Mouse (Mus musculus): ENCODE results near the gene Mfap3. TPM values are rescaled to one million over a fixed set of nuclear protein-coding genes. Genes with fewer than 3 reads are reported as not detected.

Gene Mfap3
- polyA plus RNA-seq, 1 experiment: 10.7 TPM

DNA sequence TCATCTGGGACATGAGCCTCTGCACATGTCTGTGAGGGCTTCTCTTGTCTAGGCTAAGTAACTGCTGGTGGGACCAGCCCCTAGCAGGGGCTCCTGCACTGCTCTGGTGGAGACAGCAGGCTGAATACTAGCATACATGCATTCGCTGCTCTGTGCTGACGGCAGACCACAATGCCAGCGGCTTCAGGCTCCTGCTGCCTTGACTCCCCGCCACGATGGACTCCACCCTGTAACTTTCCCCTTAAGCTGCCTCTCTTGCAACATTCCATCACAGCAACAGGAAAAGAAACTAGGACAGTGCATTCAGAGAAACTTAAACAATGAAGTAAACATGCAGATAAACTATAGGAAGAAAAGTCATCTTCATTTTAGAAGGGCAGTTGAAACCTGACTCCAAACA, 30.0 kb upstream of the Mfap3 start:
- Histone ChIP-seq H3K27ac (ENCODE audit: control insufficient read depth, insufficient read depth, low read depth, low read length) (no peak overlapping the region), H3K36me3 (ENCODE audit: control insufficient read depth, insufficient read depth, low read length) (no peaks in the 10 kb centered on the region; the same call in none of the 2 replicates), H3K4me3 (ENCODE audit: control insufficient read depth, low read depth, low read length) (no peak overlapping the region), H3K27me3 (ENCODE audit: control insufficient read depth, insufficient read depth, low read length) (no peaks in the 10 kb centered on the region), H3K4me1 (ENCODE audit: control insufficient read depth, insufficient read depth, low read length) (no peaks in the 10 kb centered on the region)
- TF ChIP-seq POLR2A (IDR thresholded peaks at IDR 0.05; ENCODE audit: control insufficient read depth, low read depth, low read length) (no peak), CTCF (IDR thresholded peaks at IDR 0.05; ENCODE audit: control insufficient read depth, insufficient read depth, insufficient replicate concordance, low read depth, low read length) (no peak)

DNA sequence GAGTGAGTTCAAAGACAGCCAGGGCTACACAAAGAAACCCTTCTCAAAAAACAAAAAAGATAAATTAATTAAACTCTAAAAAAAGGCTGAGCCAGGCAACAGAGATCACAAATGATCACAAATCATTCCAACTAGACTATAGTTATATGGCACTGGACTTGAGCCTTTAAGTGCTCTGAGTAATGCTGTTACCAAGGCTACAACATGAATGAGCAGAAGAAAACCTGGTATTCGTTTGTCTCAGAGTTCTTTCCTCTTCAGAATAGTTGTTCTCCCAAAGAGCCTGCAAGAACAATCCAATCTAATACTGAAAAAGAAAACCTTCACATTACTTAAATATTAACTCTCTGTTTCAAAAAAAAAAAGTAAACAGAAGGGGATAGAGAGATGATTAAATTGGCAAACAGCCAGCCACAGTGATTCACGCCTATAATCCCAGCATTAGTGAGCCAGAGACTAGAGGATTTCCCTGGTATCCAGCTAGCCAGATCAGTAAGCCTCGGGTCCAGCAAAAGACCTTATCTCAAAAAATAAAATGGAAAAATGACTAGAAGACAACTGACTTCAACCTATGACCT, 21.9 kb upstream of the Mfap3 start:
- no peak overlapping the region for H3K4me3 ChIP-seq (ENCODE audit: control insufficient read depth, low read depth, low read length)
- no peaks in the 10 kb centered on the region for H3K27me3 ChIP-seq (ENCODE audit: control insufficient read depth, insufficient read depth, low read length)
- H3K36me3 ChIP-seq (ENCODE audit: control insufficient read depth, insufficient read depth, low read length): peaks cover 1% of the 10 kb centered on the region; the same call in 1 of the 2 replicates
- H3K27ac ChIP-seq (ENCODE audit: control insufficient read depth, insufficient read depth, low read depth, low read length): no peak overlapping the region
- TF ChIP-seq POLR2A (IDR thresholded peaks at IDR 0.05; ENCODE audit: control insufficient read depth, low read depth, low read length): no peak
- no peak for TF ChIP-seq CTCF (IDR thresholded peaks at IDR 0.05; ENCODE audit: control insufficient read depth, insufficient read depth, insufficient replicate concordance, low read depth, low read length)
- no peaks in the 10 kb centered on the region for H3K4me1 ChIP-seq (ENCODE audit: control insufficient read depth, insufficient read depth, low read length)

DNA sequence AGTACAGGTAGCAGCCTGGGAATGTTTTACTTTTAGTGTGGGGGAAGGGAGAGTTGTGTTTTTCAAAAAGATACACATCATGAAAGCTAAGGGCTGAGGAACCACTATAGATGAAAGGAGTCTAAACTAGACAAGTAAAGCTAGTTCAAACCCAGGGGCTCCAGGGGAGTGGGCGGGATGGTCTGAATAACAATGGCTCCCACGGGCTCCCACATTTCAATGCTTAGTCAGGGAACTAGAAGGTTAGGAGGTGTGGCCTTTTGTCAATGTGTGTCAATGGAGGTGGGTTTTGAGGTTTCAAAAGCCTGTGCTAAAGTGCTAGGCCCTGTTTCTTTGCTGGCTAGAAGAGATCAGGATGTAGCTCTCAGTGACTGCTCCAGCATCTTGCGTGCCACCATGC, 20.8 kb upstream of the Mfap3 start:
- peaks cover 1% of the 10 kb centered on the region; the same call in 1 of the 2 replicates for H3K36me3 ChIP-seq (ENCODE audit: control insufficient read depth, insufficient read depth, low read length)
- H3K27me3 ChIP-seq (ENCODE audit: control insufficient read depth, insufficient read depth, low read length): no peaks in the 10 kb centered on the region
- no peak overlapping the region for H3K27ac ChIP-seq (ENCODE audit: control insufficient read depth, insufficient read depth, low read depth, low read length)
- no peak overlapping the region for H3K4me3 ChIP-seq (ENCODE audit: control insufficient read depth, low read depth, low read length)
- no peak for TF ChIP-seq POLR2A (IDR thresholded peaks at IDR 0.05; ENCODE audit: control insufficient read depth, low read depth, low read length)
- no peak for TF ChIP-seq CTCF (IDR thresholded peaks at IDR 0.05; ENCODE audit: control insufficient read depth, insufficient read depth, insufficient replicate concordance, low read depth, low read length)
- H3K4me1 ChIP-seq (ENCODE audit: control insufficient read depth, insufficient read depth, low read length): no peaks in the 10 kb centered on the region

DNA sequence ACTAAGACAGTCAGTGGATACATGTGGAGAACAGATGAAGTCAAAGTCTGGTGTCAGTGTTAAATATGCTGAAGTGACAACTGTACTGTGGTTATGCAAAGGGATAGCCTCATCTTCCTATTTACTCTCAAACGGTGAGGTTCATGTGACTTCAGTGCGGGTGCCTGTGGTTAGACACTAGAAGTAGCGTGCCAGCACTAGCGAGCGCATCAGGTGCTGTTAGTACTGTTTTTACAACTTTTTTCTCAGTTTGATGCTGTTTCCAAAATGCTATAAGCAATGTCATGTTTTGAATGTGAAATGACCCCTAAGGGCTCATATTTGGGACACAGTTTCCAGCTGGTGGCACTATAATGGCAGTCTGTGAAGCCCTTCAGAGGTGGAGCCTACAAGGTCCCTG, 20.2 kb upstream of the Mfap3 start:
- no peaks in the 10 kb centered on the region for H3K4me1 ChIP-seq (ENCODE audit: control insufficient read depth, insufficient read depth, low read length)
- H3K36me3 ChIP-seq (ENCODE audit: control insufficient read depth, insufficient read depth, low read length): peaks cover 1% of the 10 kb centered on the region; the same call in 1 of the 2 replicates
- H3K27me3 ChIP-seq (ENCODE audit: control insufficient read depth, insufficient read depth, low read length): no peaks in the 10 kb centered on the region
- H3K27ac ChIP-seq (ENCODE audit: control insufficient read depth, insufficient read depth, low read depth, low read length): no peak overlapping the region
- TF ChIP-seq POLR2A (IDR thresholded peaks at IDR 0.05; ENCODE audit: control insufficient read depth, low read depth, low read length) (no peak), CTCF (IDR thresholded peaks at IDR 0.05; ENCODE audit: control insufficient read depth, insufficient read depth, insufficient replicate concordance, low read depth, low read length) (no peak)
- no peak overlapping the region for H3K4me3 ChIP-seq (ENCODE audit: control insufficient read depth, low read depth, low read length)

DNA sequence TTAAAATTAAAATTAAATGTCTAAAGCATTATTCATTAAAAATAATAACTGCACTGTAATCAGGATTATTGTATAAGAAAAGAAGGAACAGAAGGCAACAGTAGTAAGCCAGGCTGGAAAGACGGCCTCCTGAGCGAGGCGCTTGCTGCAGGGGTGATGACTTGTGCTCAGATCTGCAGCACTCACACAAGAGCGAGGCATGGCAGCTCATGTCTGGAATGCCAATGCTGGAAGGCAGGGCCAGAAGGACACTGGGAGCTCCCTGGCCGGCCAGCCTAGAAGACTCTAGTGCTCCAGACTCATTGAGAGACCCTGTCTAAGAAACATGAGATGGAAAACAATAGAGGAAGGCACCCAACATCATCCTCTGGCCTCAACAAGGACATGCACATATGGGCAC, 15.3 kb upstream of the Mfap3 start:
- no peaks in the 10 kb centered on the region for H3K27me3 ChIP-seq (ENCODE audit: control insufficient read depth, insufficient read depth, low read length)
- no peak overlapping the region for H3K27ac ChIP-seq (ENCODE audit: control insufficient read depth, insufficient read depth, low read depth, low read length)
- H3K36me3 ChIP-seq (ENCODE audit: control insufficient read depth, insufficient read depth, low read length): peaks cover 4% of the 10 kb centered on the region
- H3K4me1 ChIP-seq (ENCODE audit: control insufficient read depth, insufficient read depth, low read length): no peaks in the 10 kb centered on the region
- no peak overlapping the region for H3K4me3 ChIP-seq (ENCODE audit: control insufficient read depth, low read depth, low read length)
- TF ChIP-seq CTCF (IDR thresholded peaks at IDR 0.05; ENCODE audit: control insufficient read depth, insufficient read depth, insufficient replicate concordance, low read depth, low read length) (no peak), POLR2A (IDR thresholded peaks at IDR 0.05; ENCODE audit: control insufficient read depth, low read depth, low read length) (no peak)

DNA sequence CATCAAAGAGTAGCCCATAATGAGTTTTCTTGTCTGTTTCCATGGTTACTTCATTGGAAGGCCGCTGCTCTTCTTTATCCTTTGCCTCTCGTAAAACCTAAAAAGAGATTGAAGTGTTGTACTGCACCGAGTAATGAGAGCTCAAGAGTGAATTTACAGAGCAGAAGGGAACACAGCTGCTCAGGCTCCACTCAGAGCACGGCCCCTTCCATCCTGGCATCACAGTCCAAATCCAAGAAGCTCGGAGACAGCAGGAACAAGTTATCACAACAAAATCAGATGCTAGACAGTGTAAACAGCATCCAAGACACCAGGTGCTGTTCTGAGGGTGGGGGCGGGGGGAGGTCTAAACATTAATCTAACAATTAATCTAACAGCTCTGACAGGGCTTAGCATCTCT, 11.6 kb upstream of the Mfap3 start:
- no peak for TF ChIP-seq CTCF (IDR thresholded peaks at IDR 0.05; ENCODE audit: control insufficient read depth, insufficient read depth, insufficient replicate concordance, low read depth, low read length)
- no peak for TF ChIP-seq POLR2A (IDR thresholded peaks at IDR 0.05; ENCODE audit: control insufficient read depth, low read depth, low read length)
- Histone ChIP-seq H3K27me3 (ENCODE audit: control insufficient read depth, insufficient read depth, low read length) (no peaks in the 10 kb centered on the region), H3K36me3 (ENCODE audit: control insufficient read depth, insufficient read depth, low read length) (peaks cover 3% of the 10 kb centered on the region), H3K4me3 (ENCODE audit: control insufficient read depth, low read depth, low read length) (no peak overlapping the region), H3K4me1 (ENCODE audit: control insufficient read depth, insufficient read depth, low read length) (no peaks in the 10 kb centered on the region), H3K27ac (ENCODE audit: control insufficient read depth, insufficient read depth, low read depth, low read length) (no peak overlapping the region)

DNA sequence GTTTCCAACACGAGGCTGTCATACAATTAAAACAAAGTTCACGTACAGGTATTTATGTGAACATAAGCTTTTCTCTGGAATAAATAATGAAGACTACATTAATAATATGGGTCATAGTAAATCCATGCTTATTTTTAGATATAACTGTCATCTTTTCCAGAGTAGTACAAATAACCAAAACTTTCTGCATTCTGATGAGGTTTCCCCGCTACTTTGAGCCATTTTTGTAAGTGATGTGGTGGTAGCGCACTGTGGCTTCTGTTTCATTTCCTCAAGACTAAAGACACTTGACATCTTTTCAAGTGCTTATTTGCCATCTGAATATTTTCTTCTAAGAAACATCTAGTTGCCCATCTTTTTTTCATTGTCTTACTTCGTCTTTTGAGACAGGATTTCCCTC, 3.2 kb upstream of the Mfap3 start:
- TF ChIP-seq POLR2A (IDR thresholded peaks at IDR 0.05; ENCODE audit: control insufficient read depth, low read depth, low read length): no peak
- no peak for TF ChIP-seq CTCF (IDR thresholded peaks at IDR 0.05; ENCODE audit: control insufficient read depth, insufficient read depth, insufficient replicate concordance, low read depth, low read length)
- Histone ChIP-seq H3K27me3 (ENCODE audit: control insufficient read depth, insufficient read depth, low read length) (no peaks in the 10 kb centered on the region), H3K4me1 (ENCODE audit: control insufficient read depth, insufficient read depth, low read length) (peaks cover 3% of the 10 kb centered on the region)

More for the DNA sequence above, 3.2 kb upstream of the Mfap3 start:
- no peaks in the 10 kb centered on the region for H3K36me3 ChIP-seq (ENCODE audit: control insufficient read depth, insufficient read depth, low read length)
- no peak overlapping the region for H3K27ac ChIP-seq (ENCODE audit: control insufficient read depth, insufficient read depth, low read depth, low read length)
- H3K4me3 ChIP-seq (ENCODE audit: control insufficient read depth, low read depth, low read length): no peak overlapping the region
